Mouse (Mus musculus) lung, adult 2 months (tissue): ENCODE measurements around the gene Abhd12b.

Experiments
- CTCF ChIP-seq: fragments of 200-500 bp; IDR thresholded peaks from 2 replicates; pipeline ENCODE4 v1.5.1; 2011; ENCODE audit warnings: mild to moderate bottlenecking, low read length, control low read depth; ENCODE audit not compliant: insufficient read depth
- POLR2A ChIP-seq: fragments of 200-500 bp; IDR thresholded peaks from 2 replicates; pipeline ENCODE4 v1.6.1; 2011; ENCODE audit warnings: low read depth, mild to moderate bottlenecking, control low read depth, low read length, borderline replicate concordance; ENCODE audit errors: extremely low read depth

DNA sequence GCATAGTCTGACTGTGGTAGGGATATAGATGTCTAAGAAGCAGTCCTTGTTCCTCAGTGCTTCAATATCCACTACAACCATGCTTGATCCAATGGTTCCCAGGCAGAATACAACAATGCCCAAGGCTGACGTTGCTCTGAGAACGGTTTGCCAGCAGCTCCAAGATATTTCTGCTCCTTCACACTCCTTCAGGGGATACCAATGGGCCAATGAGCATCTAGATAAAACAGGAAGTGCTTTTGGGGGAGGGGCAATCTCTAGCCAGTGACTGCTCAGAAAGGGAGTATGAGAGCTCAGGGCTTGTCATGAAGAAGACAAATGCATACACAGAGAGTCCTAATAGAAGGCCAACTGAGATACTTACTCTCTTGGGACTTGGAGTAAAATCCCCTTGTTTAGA lies 34.4 kb upstream of the Abhd12b start:
- TF ChIP-seq CTCF (no peak), POLR2A (no peak)
